Mouse (Mus musculus) lung, adult 2 months (tissue): ENCODE data around the gene Epha2. TPM values are rescaled to one million over a fixed set of nuclear protein-coding genes. Genes with fewer than 3 reads are reported as not detected.
A peak's percentile ranks its signal among the peaks of the same experiment; 100 is the strongest.

Source experiments
- DNase-seq: peaks from one replicate; pipeline ENCODE4 v3.0.0; 2022
- H3K4me1 ChIP-seq: fragments of 200-500 bp; 2 replicates; pipeline ENCODE4 v1.6.1; 2011; ENCODE audit warnings: low read length; ENCODE audit not compliant: control insufficient read depth, insufficient read depth
- H3K4me3 ChIP-seq: fragments of 200-500 bp; replicated peaks from 2 replicates; pipeline ENCODE3; 2011; ENCODE audit warnings: low read depth, mild to moderate bottlenecking, control low read depth, low read length; ENCODE audit errors: extremely low read depth
- CTCF ChIP-seq: fragments of 200-500 bp; IDR thresholded peaks from 2 replicates; pipeline ENCODE4 v1.5.1; 2011; ENCODE audit warnings: mild to moderate bottlenecking, low read length, control low read depth; ENCODE audit not compliant: insufficient read depth
- POLR2A ChIP-seq: fragments of 200-500 bp; IDR thresholded peaks from 2 replicates; pipeline ENCODE4 v1.6.1; 2011; ENCODE audit warnings: low read depth, mild to moderate bottlenecking, control low read depth, low read length, borderline replicate concordance; ENCODE audit errors: extremely low read depth
- WGBS: fragments of 180-500 bp; shearing (Covaris S2); methylation state at CpG from one replicate; pipeline ENCODE4 v1.1.7; 2018; 5-methylcytosine and 5-hydroxymethylcytosine counted together
- polyA plus RNA-seq: library from polyadenylated mRNA; depleted of rRNA; stranded (reverse); fragments of >200 nt; gene quantifications from 2 replicates; pipeline ENCODE4 v1.2.3, GENCODE M21; 2012; rRNA removed

The Epha2 gene
- 54.0 and 68.8 TPM in 2 replicates for polyA plus RNA-seq

- DNase-seq = peak; percentile 97
- TF ChIP-seq POLR2A (peak; percentile 99), CTCF (no peak)
- WGBS = under 1% methylated on average over 35 of the region's 35 CpGs
- Histone ChIP-seq H3K4me3 (peak within 1 kb of the TSS; percentile 88), H3K4me1 (peaks cover 12% of the 10 kb centered on the region)
Measured at GRCm38 (mm10) chr4:141301116-141301553, at the start of gene Epha2. Gene Epha2 (plus strand): TSS chr4:141301240.

DNA sequence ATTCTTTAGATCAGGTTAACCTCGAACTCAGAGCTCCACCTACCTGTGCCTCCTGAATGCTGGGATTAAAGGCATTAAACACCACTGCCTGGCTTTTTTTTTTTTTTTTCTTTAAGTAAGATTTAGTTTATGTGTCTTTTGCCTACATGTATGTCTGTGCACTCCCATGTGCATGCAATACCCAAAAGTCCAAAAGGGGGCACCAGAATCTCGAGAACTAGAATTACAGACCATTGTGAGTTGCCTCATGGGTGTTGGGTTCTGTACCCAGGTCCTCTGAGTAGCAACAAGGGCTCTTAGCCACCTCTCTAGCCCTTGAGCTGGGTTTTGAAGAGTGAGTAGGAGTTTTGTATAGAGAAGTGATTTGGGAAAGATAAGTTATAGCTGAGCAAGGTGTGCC lies 48.4 kb upstream of the Epha2 start:
- TF ChIP-seq CTCF (no peak), POLR2A (no peak)
- DNase-seq = no peak
- WGBS = 72% methylated on average over 2 of the region's 2 CpGs
- no peak overlapping the region for H3K4me3 ChIP-seq
- H3K4me1 ChIP-seq = peaks cover 2% of the 10 kb centered on the region; the same call in 1 of the 2 replicates

DNA sequence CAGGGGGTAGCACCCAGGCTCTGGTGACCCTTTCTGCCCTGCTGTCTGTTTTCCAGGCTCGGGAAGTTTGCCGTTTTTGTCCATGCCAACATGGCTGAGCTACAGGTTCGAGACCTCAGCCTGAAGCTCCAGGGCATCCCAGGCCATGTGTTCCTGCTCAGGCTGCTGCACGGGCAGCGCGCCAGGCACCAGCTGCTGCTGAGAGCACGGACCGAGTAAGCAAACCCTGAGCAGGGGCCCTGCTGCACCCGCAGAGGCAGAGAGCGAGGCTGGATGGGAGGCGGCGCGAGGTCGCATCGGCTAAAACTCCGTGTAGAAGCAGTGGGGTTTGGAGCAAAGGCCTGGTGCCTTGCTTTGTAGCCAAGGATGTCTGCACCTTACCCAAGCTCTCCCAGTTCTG lies 46.8 kb upstream of the Epha2 start:
- Histone ChIP-seq H3K4me3 (no peak overlapping the region), H3K4me1 (no peaks in the 10 kb centered on the region)
- WGBS = 73% methylated on average over 16 of the region's 16 CpGs
- TF ChIP-seq CTCF = no peak
- TF ChIP-seq POLR2A = no peak
- DNase-seq = no peak

GRCm38 (mm10) chr4:141257440-141257839 lies 43.6 kb upstream of the Epha2 start:
- 72% methylated on average over 5 of the region's 5 CpGs for WGBS

GRCm38 (mm10) chr4:141259413-141259812 lies 41.6 kb upstream of the Epha2 start:
- no peak overlapping the region for H3K4me3 ChIP-seq
- DNase-seq = no peak
- WGBS = 66% methylated on average over 12 of the region's 12 CpGs
- TF ChIP-seq CTCF (no peak), POLR2A (no peak)
- H3K4me1 ChIP-seq = no peaks in the 10 kb centered on the region

More at GRCm38 (mm10) chr4:141257440-141257839, 43.6 kb upstream of the Epha2 start:
- no peaks in the 10 kb centered on the region for H3K4me1 ChIP-seq
- TF ChIP-seq POLR2A (no peak), CTCF (peak; percentile 45)
- H3K4me3 ChIP-seq = no peak overlapping the region
- DNase-seq = no peak

- 24% methylated on average over 16 of the region's 16 CpGs for WGBS
- Histone ChIP-seq H3K4me1 (no peaks in the 10 kb centered on the region), H3K4me3 (peak overlapping the region; percentile 25)
- DNase-seq = peak; percentile 54
- no peak for TF ChIP-seq CTCF
Measured at GRCm38 (mm10) chr4:141260007-141260723, 40.9 kb upstream of the Epha2 start.

DNA sequence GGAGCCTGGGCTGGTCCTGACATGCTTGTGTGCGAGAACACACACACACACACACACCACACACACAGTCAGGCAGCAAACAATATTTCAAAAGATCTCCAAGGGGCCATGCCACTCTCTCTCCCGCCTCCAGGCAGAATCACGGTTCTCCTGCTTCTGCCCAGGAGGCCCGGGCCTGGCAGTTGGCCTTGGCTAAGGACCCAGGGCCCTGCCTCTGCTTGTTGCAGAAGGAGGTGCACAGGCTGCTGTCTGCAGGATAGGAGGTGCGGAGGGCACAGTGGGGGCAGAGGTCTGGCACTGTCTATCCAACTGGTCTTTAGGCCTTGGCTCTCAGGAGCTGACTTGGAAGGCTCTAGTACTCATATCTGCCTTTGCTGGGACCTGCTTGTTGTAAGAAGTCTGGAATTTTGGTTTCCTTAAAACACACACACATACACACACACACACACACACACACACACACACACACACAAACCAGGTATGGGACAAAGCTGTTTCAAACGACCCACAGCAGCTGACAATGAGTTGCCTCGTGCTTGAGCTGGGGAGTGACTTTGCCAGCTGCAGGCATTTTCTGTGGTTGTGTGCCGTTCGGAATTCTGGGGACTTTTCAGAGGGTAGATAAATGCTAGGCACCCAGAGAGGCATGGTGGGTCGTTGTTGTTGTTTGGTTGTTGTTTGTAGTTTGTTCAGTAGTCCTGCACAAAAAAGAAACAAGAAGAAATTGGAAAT lies 38.0 kb upstream of the Epha2 start:
- no peak for DNase-seq
- H3K4me3 ChIP-seq = no peak overlapping the region
- WGBS = 77% methylated on average over 10 of the region's 10 CpGs
- TF ChIP-seq POLR2A = no peak
- TF ChIP-seq CTCF = no peak
- H3K4me1 ChIP-seq = no peaks in the 10 kb centered on the region

DNA sequence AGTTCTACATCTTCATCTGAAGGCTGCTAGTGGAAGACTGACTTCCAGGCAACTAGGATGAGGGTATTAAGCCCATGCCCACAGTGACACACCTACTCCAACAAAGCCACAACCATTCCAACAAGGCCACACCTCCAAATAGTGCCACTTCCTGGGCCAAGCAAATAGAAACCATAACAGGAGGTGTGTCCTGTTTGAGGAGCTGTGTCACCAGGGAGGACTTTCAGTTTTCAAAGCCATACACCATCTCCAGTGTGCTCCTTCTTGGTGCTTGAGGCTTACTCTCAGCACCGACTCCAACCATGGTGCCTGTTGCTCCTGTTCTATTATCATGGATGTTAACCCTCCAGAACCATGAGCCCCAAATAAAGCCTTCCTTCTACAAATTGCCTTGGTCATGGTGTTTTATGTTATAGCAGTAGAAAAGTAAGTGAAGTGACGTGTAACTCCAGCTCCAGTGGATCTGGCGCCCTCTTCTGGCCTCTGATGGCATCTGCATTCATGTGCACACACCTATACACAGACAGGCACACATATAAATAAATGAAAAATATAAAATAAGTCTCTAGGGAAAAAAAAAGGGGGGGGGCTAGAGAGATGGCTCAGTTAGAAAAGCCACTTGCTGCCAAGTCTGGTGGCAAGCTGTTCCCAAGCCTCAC lies 34.9 kb upstream of the Epha2 start:
- H3K4me1 ChIP-seq = no peaks in the 10 kb centered on the region
- no peak for TF ChIP-seq POLR2A
- TF ChIP-seq CTCF = 0 out of 2 replicates have a peak, but pooled peaks have one; percentile 22
- DNase-seq = no peak
- no peak overlapping the region for H3K4me3 ChIP-seq
- WGBS = 89% methylated on average over 3 of the region's 3 CpGs

GRCm38 (mm10) chr4:141267250-141267649 lies 33.8 kb upstream of the Epha2 start:
- Histone ChIP-seq H3K4me3 (no peak overlapping the region), H3K4me1 (peaks cover 10% of the 10 kb centered on the region)
- TF ChIP-seq POLR2A (no peak), CTCF (no peak)
- DNase-seq = no peak
- 76% methylated on average over 3 of the region's 3 CpGs for WGBS

- Histone ChIP-seq H3K4me1 (peaks cover 13% of the 10 kb centered on the region), H3K4me3 (no peak overlapping the region)
- DNase-seq = peak; percentile 68
- TF ChIP-seq CTCF = peak; percentile 72
- TF ChIP-seq POLR2A = no peak
- WGBS = 32% methylated on average over 9 of the region's 9 CpGs
Measured at GRCm38 (mm10) chr4:141267837-141268236, 33.2 kb upstream of the Epha2 start.
